Mouse (Mus musculus): ENCODE results near the gene Aacs. TPM values are rescaled to one million over a fixed set of nuclear protein-coding genes. Genes with fewer than 3 reads are reported as not detected.

Gene Aacs
- polyA plus RNA-seq, 1 experiment = 53.3 TPM

DNA sequence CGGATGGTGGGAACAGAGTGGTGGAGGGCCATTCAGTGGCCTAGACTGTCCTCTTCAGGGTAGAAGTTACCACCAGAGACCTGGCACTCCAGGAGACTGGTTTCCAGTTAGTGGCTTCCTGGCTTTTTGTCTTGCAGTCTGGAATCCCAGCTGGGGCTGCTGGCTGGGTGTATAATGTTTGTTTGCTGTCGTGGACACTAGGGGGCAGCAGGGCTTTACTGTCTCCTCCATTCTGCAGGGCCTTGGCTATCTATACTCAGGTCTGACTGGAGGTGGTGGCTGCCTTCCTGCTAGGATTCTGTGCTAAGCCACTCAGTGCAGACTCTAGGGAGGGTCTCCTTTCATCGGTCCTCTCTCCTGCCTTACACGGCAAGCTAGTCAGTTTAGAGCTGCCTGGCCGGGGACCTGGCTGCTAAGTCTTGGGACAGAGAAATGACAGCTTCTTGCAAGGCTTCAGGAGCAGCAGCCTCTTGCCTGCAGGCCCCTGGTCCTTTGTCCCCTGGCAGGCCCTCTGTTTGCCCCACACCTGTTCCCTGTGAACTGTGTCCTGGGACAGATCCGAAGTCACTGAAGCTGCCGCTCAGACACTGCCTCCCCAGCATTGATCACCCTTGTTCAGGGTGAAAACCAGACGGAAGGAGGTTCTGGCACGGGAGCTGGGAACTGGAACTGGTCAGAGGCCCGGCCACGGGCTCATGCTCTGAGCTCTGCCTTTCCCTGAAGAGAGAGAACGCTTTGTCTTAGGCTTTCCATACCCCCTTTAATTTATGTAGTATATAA, 22.4 kb downstream of the Aacs start:
- Histone ChIP-seq H3K27me3 (ENCODE audit: control insufficient read depth, insufficient read depth, insufficient read length) (no peaks in the 10 kb centered on the region), H3ac (ENCODE audit: control insufficient read depth, insufficient read length, low read depth) (no peak overlapping the region), H3K79me2 (ENCODE audit: control insufficient read depth, insufficient read depth) (peaks cover 13% of the 10 kb centered on the region), H3K4me3 (ENCODE audit: insufficient read depth, poor library complexity, severe bottlenecking) (no peak overlapping the region), H3K79me3 (ENCODE audit: low read depth) (peaks cover 3% of the 10 kb centered on the region), H3K36me3 (ENCODE audit: control insufficient read depth, insufficient read depth) (peaks cover 28% of the 10 kb centered on the region)
- no peak for TF ChIP-seq MYOG (IDR thresholded peaks at IDR 0.05; ENCODE audit: control insufficient read depth, extremely low read depth, insufficient read length)
- peak; percentile 36 for TF ChIP-seq CTCF (IDR thresholded peaks at IDR 0.05; ENCODE audit: control insufficient read depth, insufficient read depth, insufficient read length)

DNA sequence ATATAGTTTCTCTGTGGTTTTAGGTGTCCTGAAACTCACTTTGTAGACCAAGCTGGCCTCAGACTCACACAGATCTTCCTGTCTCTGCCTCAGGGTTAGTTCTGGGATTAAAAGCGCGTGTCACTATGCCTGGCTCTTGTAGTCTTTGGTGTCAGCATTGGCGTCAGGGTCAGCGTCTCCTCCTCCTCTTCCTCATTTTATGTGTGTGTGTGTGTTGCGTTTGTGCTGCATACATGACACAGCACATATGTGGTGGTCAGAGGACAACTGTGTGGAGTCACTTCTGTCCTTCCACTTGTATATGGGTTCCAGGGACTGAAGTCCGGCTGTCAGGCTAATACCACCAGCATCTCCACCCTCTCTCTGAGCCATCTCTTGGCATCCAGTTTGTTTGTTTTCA, 25.9 kb downstream of the Aacs start:
- no peak for TF ChIP-seq MYOG (IDR thresholded peaks at IDR 0.05; ENCODE audit: control insufficient read depth, extremely low read depth, insufficient read length)
- TF ChIP-seq CEBPB (IDR thresholded peaks at IDR 0.05; ENCODE audit: low read depth) = no peak
- TF ChIP-seq FOSL1 (IDR thresholded peaks at IDR 0.05; ENCODE audit: insufficient read depth, low read length, poor library complexity, severe bottlenecking) = no peak
- no peak for TF ChIP-seq USF1 (IDR thresholded peaks at IDR 0.05; ENCODE audit: low read depth)
- TF ChIP-seq CTCF (IDR thresholded peaks at IDR 0.05; ENCODE audit: control insufficient read depth, insufficient read depth, insufficient read length) = no peak
- TF ChIP-seq MYOD1 (IDR thresholded peaks at IDR 0.05; ENCODE audit: control insufficient read depth, insufficient read length, low read depth) = no peak
- no peak for TF ChIP-seq MAX (IDR thresholded peaks at IDR 0.05)
- Histone ChIP-seq H3ac (ENCODE audit: control insufficient read depth, insufficient read length, low read depth) (no peak overlapping the region), H3K79me3 (ENCODE audit: low read depth) (peaks cover 3% of the 10 kb centered on the region), H3K4me3 (ENCODE audit: insufficient read depth, poor library complexity, severe bottlenecking) (no peak overlapping the region), H3K27me3 (ENCODE audit: control insufficient read depth, insufficient read depth, insufficient read length) (no peaks in the 10 kb centered on the region), H3K79me2 (ENCODE audit: control insufficient read depth, insufficient read depth) (peaks cover 13% of the 10 kb centered on the region), H3K36me3 (ENCODE audit: control insufficient read depth, insufficient read depth) (peaks cover 33% of the 10 kb centered on the region)

DNA sequence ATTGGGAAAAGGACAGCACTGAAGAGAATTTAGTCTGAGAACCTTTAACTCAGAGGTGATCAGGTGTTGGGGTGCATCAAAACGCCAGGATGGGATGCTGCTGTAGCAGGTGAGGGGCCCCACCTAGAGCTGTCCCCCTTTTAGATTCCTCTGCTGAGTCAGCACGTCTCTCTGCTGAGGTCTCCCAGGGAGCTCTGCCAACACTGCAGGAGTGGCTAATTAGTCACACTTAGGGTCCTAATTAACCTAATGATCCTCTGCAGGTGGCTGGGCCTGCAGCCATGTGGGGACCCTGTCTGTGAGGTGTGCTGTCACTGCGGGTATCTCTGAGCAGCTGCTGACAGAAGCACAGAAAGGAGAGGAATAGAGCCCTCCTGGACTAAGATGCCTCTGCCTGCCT, 26.6 kb downstream of the Aacs start:
- no peak for TF ChIP-seq MYOD1 (IDR thresholded peaks at IDR 0.05; ENCODE audit: control insufficient read depth, insufficient read length, low read depth)
- no peak for TF ChIP-seq MAX (IDR thresholded peaks at IDR 0.05)
- Histone ChIP-seq H3K79me2 (ENCODE audit: control insufficient read depth, insufficient read depth) (peaks cover 13% of the 10 kb centered on the region), H3ac (ENCODE audit: control insufficient read depth, insufficient read length, low read depth) (no peak overlapping the region), H3K27me3 (ENCODE audit: control insufficient read depth, insufficient read depth, insufficient read length) (no peaks in the 10 kb centered on the region), H3K4me3 (ENCODE audit: insufficient read depth, poor library complexity, severe bottlenecking) (no peak overlapping the region), H3K79me3 (ENCODE audit: low read depth) (peaks cover 3% of the 10 kb centered on the region), H3K36me3 (ENCODE audit: control insufficient read depth, insufficient read depth) (peaks cover 38% of the 10 kb centered on the region)

DNA sequence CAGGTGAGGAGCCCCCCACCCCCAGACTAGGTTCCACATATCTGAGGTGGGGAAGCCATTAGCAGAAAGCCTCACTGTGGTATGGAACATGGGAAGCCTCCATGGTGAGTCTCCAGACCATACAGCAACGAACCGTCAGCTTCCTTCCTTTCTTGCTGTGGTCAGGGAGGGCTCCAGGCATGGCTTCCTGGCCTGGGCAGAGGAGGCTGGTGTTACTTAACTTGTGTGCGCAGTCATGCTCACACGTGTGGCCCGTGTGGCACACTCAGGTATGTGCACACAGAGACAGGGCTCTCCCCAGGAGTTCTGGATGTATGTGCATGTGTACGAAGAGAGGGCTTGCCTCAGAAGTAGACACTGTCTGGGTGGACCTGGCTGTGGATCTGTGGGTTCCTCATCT, 28.0 kb downstream of the Aacs start:
- Histone ChIP-seq H3ac (ENCODE audit: control insufficient read depth, insufficient read length, low read depth) (no peak overlapping the region), H3K27me3 (ENCODE audit: control insufficient read depth, insufficient read depth, insufficient read length) (no peaks in the 10 kb centered on the region), H3K36me3 (ENCODE audit: control insufficient read depth, insufficient read depth) (peaks cover 43% of the 10 kb centered on the region), H3K79me3 (ENCODE audit: low read depth) (no peaks in the 10 kb centered on the region), H3K79me2 (ENCODE audit: control insufficient read depth, insufficient read depth) (peaks cover 5% of the 10 kb centered on the region), H3K4me3 (ENCODE audit: insufficient read depth, poor library complexity, severe bottlenecking) (no peak overlapping the region)
- TF ChIP-seq MAX (IDR thresholded peaks at IDR 0.05) (no peak), CEBPB (IDR thresholded peaks at IDR 0.05; ENCODE audit: low read depth) (no peak), MYOG (IDR thresholded peaks at IDR 0.05; ENCODE audit: control insufficient read depth, extremely low read depth, insufficient read length) (no peak), MYOD1 (IDR thresholded peaks at IDR 0.05; ENCODE audit: control insufficient read depth, insufficient read length, low read depth) (no peak), FOSL1 (IDR thresholded peaks at IDR 0.05; ENCODE audit: insufficient read depth, low read length, poor library complexity, severe bottlenecking) (no peak), USF1 (IDR thresholded peaks at IDR 0.05; ENCODE audit: low read depth) (no peak), CTCF (IDR thresholded peaks at IDR 0.05; ENCODE audit: control insufficient read depth, insufficient read depth, insufficient read length) (no peak)

DNA sequence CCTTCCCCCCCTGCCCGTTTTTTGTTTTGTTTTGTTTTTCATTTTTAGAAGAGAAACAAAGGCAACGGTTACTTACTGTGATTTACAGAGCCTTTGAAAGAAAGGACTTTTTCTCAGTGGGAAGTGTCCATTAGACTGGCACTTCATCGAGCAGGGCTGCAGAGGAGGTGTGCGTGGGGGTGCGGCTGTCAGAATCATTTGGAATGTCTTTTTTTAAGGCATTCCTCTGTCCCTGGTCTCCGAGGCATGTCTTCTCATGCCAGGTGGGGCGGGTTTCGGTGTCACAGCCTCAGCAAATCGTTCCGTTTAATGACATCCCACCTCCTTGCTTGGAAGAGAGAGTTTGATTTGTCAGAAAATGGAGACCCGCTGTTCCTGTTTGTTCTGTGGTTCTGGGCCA, 29.1 kb downstream of the Aacs start:
- TF ChIP-seq CEBPB (IDR thresholded peaks at IDR 0.05; ENCODE audit: low read depth) (no peak), MYOD1 (IDR thresholded peaks at IDR 0.05; ENCODE audit: control insufficient read depth, insufficient read length, low read depth) (no peak), MYOG (IDR thresholded peaks at IDR 0.05; ENCODE audit: control insufficient read depth, extremely low read depth, insufficient read length) (no peak), USF1 (IDR thresholded peaks at IDR 0.05; ENCODE audit: low read depth) (no peak), CTCF (IDR thresholded peaks at IDR 0.05; ENCODE audit: control insufficient read depth, insufficient read depth, insufficient read length) (no peak), FOSL1 (IDR thresholded peaks at IDR 0.05; ENCODE audit: insufficient read depth, low read length, poor library complexity, severe bottlenecking) (no peak), MAX (IDR thresholded peaks at IDR 0.05) (no peak)
- H3K27me3 ChIP-seq (ENCODE audit: control insufficient read depth, insufficient read depth, insufficient read length) = no peaks in the 10 kb centered on the region
- no peak overlapping the region for H3K4me3 ChIP-seq (ENCODE audit: insufficient read depth, poor library complexity, severe bottlenecking)
- H3K79me3 ChIP-seq (ENCODE audit: low read depth) = no peaks in the 10 kb centered on the region
- no peaks in the 10 kb centered on the region for H3K79me2 ChIP-seq (ENCODE audit: control insufficient read depth, insufficient read depth)
- peaks cover 52% of the 10 kb centered on the region for H3K36me3 ChIP-seq (ENCODE audit: control insufficient read depth, insufficient read depth)
- H3ac ChIP-seq (ENCODE audit: control insufficient read depth, insufficient read length, low read depth) = no peak overlapping the region

DNA sequence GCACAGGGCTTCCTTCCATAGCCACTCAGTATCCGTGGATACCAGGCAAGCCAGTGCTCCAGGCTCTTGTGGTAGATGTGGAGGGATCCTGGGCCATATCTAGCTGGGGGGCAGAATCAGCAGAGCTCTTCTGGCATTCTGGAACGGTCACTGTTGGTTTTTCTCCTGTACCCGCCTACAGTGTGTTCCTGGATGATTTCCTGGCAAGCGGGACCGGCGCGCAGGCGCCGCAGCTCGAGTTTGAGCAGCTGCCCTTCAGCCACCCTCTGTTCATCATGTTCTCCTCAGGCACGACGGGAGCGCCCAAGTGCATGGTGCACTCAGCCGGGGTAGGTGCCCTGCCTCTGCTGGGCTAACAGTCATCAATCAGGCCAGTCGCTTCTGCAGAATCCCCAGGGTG, 30.4 kb downstream of the Aacs start:
- Histone ChIP-seq H3K27me3 (ENCODE audit: control insufficient read depth, insufficient read depth, insufficient read length) (no peaks in the 10 kb centered on the region), H3K79me2 (ENCODE audit: control insufficient read depth, insufficient read depth) (no peaks in the 10 kb centered on the region), H3ac (ENCODE audit: control insufficient read depth, insufficient read length, low read depth) (no peak overlapping the region), H3K4me3 (ENCODE audit: insufficient read depth, poor library complexity, severe bottlenecking) (no peak overlapping the region), H3K36me3 (ENCODE audit: control insufficient read depth, insufficient read depth) (peaks cover 60% of the 10 kb centered on the region), H3K79me3 (ENCODE audit: low read depth) (no peaks in the 10 kb centered on the region)
- TF ChIP-seq CTCF (IDR thresholded peaks at IDR 0.05; ENCODE audit: control insufficient read depth, insufficient read depth, insufficient read length) = no peak
- TF ChIP-seq MAX (IDR thresholded peaks at IDR 0.05) = no peak
- TF ChIP-seq USF1 (IDR thresholded peaks at IDR 0.05; ENCODE audit: low read depth) = no peak
- TF ChIP-seq MYOD1 (IDR thresholded peaks at IDR 0.05; ENCODE audit: control insufficient read depth, insufficient read length, low read depth) = no peak
- no peak for TF ChIP-seq CEBPB (IDR thresholded peaks at IDR 0.05; ENCODE audit: low read depth)
- no peak for TF ChIP-seq FOSL1 (IDR thresholded peaks at IDR 0.05; ENCODE audit: insufficient read depth, low read length, poor library complexity, severe bottlenecking)
- no peak for TF ChIP-seq MYOG (IDR thresholded peaks at IDR 0.05; ENCODE audit: control insufficient read depth, extremely low read depth, insufficient read length)
